Mouse (Mus musculus): Measurements from ENCODE around the gene Tmem143. TPM values are rescaled to one million over a fixed set of nuclear protein-coding genes. Genes with fewer than 3 reads are reported as not detected.

Gene Tmem143
- total and polyA plus RNA-seq, 2 experiments from 2014 or later = 4.9 to 29.7 TPM

GRCm38 (mm10) chr7:45862804-45863203, 33.9 kb upstream of the Tmem143 start:
- 85% methylated on average over 7 of the region's 7 CpGs for WGBS
- Histone ChIP-seq H3K9ac (no peak overlapping the region), H3K4me3 (ENCODE audit: low read depth, low read length) (no peak overlapping the region), H3K9me3 (ENCODE audit: low read length) (no peaks in the 10 kb centered on the region), H3K4me1 (ENCODE audit: insufficient read depth) (peaks cover 7% of the 10 kb centered on the region), H3K36me3 (ENCODE audit: insufficient read depth) (no peaks in the 10 kb centered on the region), H3K4me2 (ENCODE audit: low read depth) (no peak overlapping the region), H3K27ac (ENCODE audit: low read depth, low read length) (no peak overlapping the region), H3K27me3 (ENCODE audit: insufficient read depth, low read length) (no peaks in the 10 kb centered on the region; the same call in 1 of the 2 replicates)
- ATAC-seq = no peak
- DNase-seq = no peak
- TF ChIP-seq CTCF (IDR thresholded peaks at IDR 0.05; ENCODE audit: low read depth) = no peak

GRCm38 (mm10) chr7:45864435-45864834, 32.3 kb upstream of the Tmem143 start:
- Histone ChIP-seq H3K27ac (ENCODE audit: low read depth, low read length) (no peak overlapping the region), H3K9ac (no peak overlapping the region), H3K36me3 (ENCODE audit: insufficient read depth) (no peaks in the 10 kb centered on the region), H3K4me3 (ENCODE audit: low read depth, low read length) (no peak overlapping the region), H3K4me1 (ENCODE audit: insufficient read depth) (peaks cover 17% of the 10 kb centered on the region), H3K9me3 (ENCODE audit: low read length) (no peaks in the 10 kb centered on the region), H3K4me2 (ENCODE audit: low read depth) (no peak overlapping the region), H3K27me3 (ENCODE audit: insufficient read depth, low read length) (no peaks in the 10 kb centered on the region; the same call in 1 of the 2 replicates)
- no peak for TF ChIP-seq CTCF (IDR thresholded peaks at IDR 0.05; ENCODE audit: low read depth)
- ATAC-seq (no peak), DNase-seq (no peak)
- 70% methylated on average over 3 of the region's 3 CpGs for WGBS

GRCm38 (mm10) chr7:45865925-45866910, 30.5 kb upstream of the Tmem143 start:
- H3K9me3 ChIP-seq (ENCODE audit: low read length) = no peaks in the 10 kb centered on the region
- peaks cover 25% of the 10 kb centered on the region for H3K4me1 ChIP-seq (ENCODE audit: insufficient read depth)
- peak overlapping the region; percentile 81 for H3K4me3 ChIP-seq (ENCODE audit: low read depth, low read length)
- H3K4me2 ChIP-seq (ENCODE audit: low read depth) = peak overlapping the region; percentile 85
- DNase-seq (peak; percentile 96), ATAC-seq (peak; percentile 84)
- peak overlapping the region; percentile 75 for H3K9ac ChIP-seq
- 2% methylated on average over 100 of the region's 117 CpGs for WGBS
- no peaks in the 10 kb centered on the region; the same call in 1 of the 2 replicates for H3K27me3 ChIP-seq (ENCODE audit: insufficient read depth, low read length)
- TF ChIP-seq CTCF (IDR thresholded peaks at IDR 0.05; ENCODE audit: low read depth) = no peak
- H3K27ac ChIP-seq (ENCODE audit: low read depth, low read length) = peak overlapping the region; percentile 79
- no peaks in the 10 kb centered on the region for H3K36me3 ChIP-seq (ENCODE audit: insufficient read depth)

GRCm38 (mm10) chr7:45867871-45868270, 28.9 kb upstream of the Tmem143 start:
- Histone ChIP-seq H3K36me3 (ENCODE audit: insufficient read depth) (no peaks in the 10 kb centered on the region), H3K9me3 (ENCODE audit: low read length) (no peaks in the 10 kb centered on the region), H3K27me3 (ENCODE audit: insufficient read depth, low read length) (no peaks in the 10 kb centered on the region; the same call in 1 of the 2 replicates), H3K9ac (0 out of 2 replicates have a peak overlapping the region, but pooled peaks have one; percentile 4), H3K27ac (ENCODE audit: low read depth, low read length) (0 out of 2 replicates have a peak overlapping the region, but pooled peaks have one; percentile 21), H3K4me3 (ENCODE audit: low read depth, low read length) (no peak overlapping the region), H3K4me2 (ENCODE audit: low read depth) (peak overlapping the region; percentile 85), H3K4me1 (ENCODE audit: insufficient read depth) (peaks cover 25% of the 10 kb centered on the region)
- ATAC-seq = no peak
- WGBS = 23% methylated on average over 2 of the region's 2 CpGs
- TF ChIP-seq CTCF (IDR thresholded peaks at IDR 0.05; ENCODE audit: low read depth) = no peak
- no peak for DNase-seq

GRCm38 (mm10) chr7:45869107-45869670, 27.6 kb upstream of the Tmem143 start:
- Histone ChIP-seq H3K9ac (peak overlapping the region; percentile 61), H3K36me3 (ENCODE audit: insufficient read depth) (peaks cover 1% of the 10 kb centered on the region; the same call in 1 of the 2 replicates), H3K4me1 (ENCODE audit: insufficient read depth) (peaks cover 30% of the 10 kb centered on the region), H3K27ac (ENCODE audit: low read depth, low read length) (peak overlapping the region; percentile 29; the same call in 1 of the 2 replicates), H3K27me3 (ENCODE audit: insufficient read depth, low read length) (no peaks in the 10 kb centered on the region; the same call in 1 of the 2 replicates), H3K4me2 (ENCODE audit: low read depth) (peak overlapping the region; percentile 85), H3K9me3 (ENCODE audit: low read length) (no peaks in the 10 kb centered on the region), H3K4me3 (ENCODE audit: low read depth, low read length) (peak overlapping the region; percentile 39)
- DNase-seq = no peak
- no peak for TF ChIP-seq CTCF (IDR thresholded peaks at IDR 0.05; ENCODE audit: low read depth)
- WGBS = 23% methylated on average over 8 of the region's 8 CpGs
- no peak for ATAC-seq

- DNase-seq (no peak), ATAC-seq (no peak)
- WGBS = 3% methylated on average over 14 of the region's 14 CpGs
- Histone ChIP-seq H3K4me3 (ENCODE audit: low read depth, low read length) (peak overlapping the region; percentile 39), H3K4me1 (ENCODE audit: insufficient read depth) (peaks cover 30% of the 10 kb centered on the region), H3K36me3 (ENCODE audit: insufficient read depth) (peaks cover 5% of the 10 kb centered on the region; the same call in 1 of the 2 replicates), H3K9ac (peak overlapping the region; percentile 61), H3K4me2 (ENCODE audit: low read depth) (peak overlapping the region; percentile 85), H3K9me3 (ENCODE audit: low read length) (no peaks in the 10 kb centered on the region), H3K27ac (ENCODE audit: low read depth, low read length) (peak overlapping the region; percentile 29; the same call in 1 of the 2 replicates), H3K27me3 (ENCODE audit: insufficient read depth, low read length) (no peaks in the 10 kb centered on the region; the same call in 1 of the 2 replicates)
- TF ChIP-seq CTCF (IDR thresholded peaks at IDR 0.05; ENCODE audit: low read depth) = no peak
These were observed 27.0 kb upstream of the Tmem143 start for GRCm38 (mm10) chr7:45869787-45870186.

Data from forebrain, postnatal 0 days (tissue).